Mouse (Mus musculus) hindbrain, embryonic 15.5 days (tissue): Measurements from ENCODE around the gene Dcaf8. TPM values are rescaled to one million over a fixed set of nuclear protein-coding genes. Genes with fewer than 3 reads are reported as not detected.
"Not testable (repeated sequence)": the region's sequence is repeated elsewhere in the genome, so short reads cannot be mapped to it uniquely, and the experiment has no call there.

ENCODE experiments used
- ATAC-seq: fragments of 200-750 bp; cut with Nextera tagmentation; 2 replicates; pipeline ENCODE4 v1.8.0; 2017; ENCODE audit warnings: low read depth, moderate number of reproducible peaks, moderate TSS enrichment; ENCODE audit not compliant: low FRiP score
- H3K27ac ChIP-seq: fragments of 300-500 bp; sonication (generic); replicated peaks from 2 replicates; pipeline ENCODE4 v1.5.1; 2015; ENCODE audit warnings: mild to moderate bottlenecking, inconsistent platforms
- H3K27me3 ChIP-seq: fragments of 300-500 bp; sonication (generic); 2 replicates; pipeline ENCODE4 v1.6.1; 2015; ENCODE audit warnings: control low read depth, inconsistent platforms
- H3K36me3 ChIP-seq: fragments of 300-500 bp; sonication (generic); 2 replicates; pipeline ENCODE4 v1.6.1; 2015; ENCODE audit warnings: control low read depth, inconsistent platforms
- H3K4me1 ChIP-seq: fragments of 300-500 bp; sonication (generic); replicated peaks from 2 replicates; pipeline ENCODE4 v1.6.1; 2015; ENCODE audit warnings: control low read depth, inconsistent platforms
- H3K4me2 ChIP-seq: fragments of 300-500 bp; sonication (generic); 2 replicates; pipeline ENCODE4 v1.6.1; 2015; ENCODE audit warnings: moderate library complexity, mild to moderate bottlenecking, inconsistent platforms
- H3K4me3 ChIP-seq: fragments of 300-500 bp; sonication (generic); 2 replicates; pipeline ENCODE4 v1.5.1; 2015; ENCODE audit warnings: mild to moderate bottlenecking, inconsistent platforms
- H3K9ac ChIP-seq: fragments of 300-500 bp; sonication (generic); 2 replicates; pipeline ENCODE4 v1.6.1; 2015; ENCODE audit warnings: inconsistent platforms
- H3K9me3 ChIP-seq: fragments of 300-500 bp; sonication (generic); 2 replicates; pipeline ENCODE4 v1.6.1; 2016; ENCODE audit warnings: control low read depth, inconsistent platforms
- WGBS: fragments of 180-500 bp; shearing (Covaris S2); methylation state at CpG from one replicate; pipeline ENCODE4 v1.1.7; 2015; 5-methylcytosine and 5-hydroxymethylcytosine counted together
- polyA plus RNA-seq: library from polyadenylated mRNA; unstranded; fragments of >200 nt; fragmentation: Nextera tagmentation; extraction: Ambion mirVana; gene quantifications from 2 replicates; pipeline ENCODE4 v1.2.1, GENCODE M21; 2015

Dcaf8 gene
- polyA plus RNA-seq, 1 experiment from 2014 or later: 84.6 TPM

- WGBS: 13% methylated on average over 2 of the region's 2 CpGs
- H3K4me2 ChIP-seq: no peak overlapping the region
- peak; percentile 82 for ATAC-seq
Observed at GRCm38 (mm10) chr1:172242401-172242800, 94.5 kb downstream of the Dcaf8 start.

GRCm38 (mm10) chr1:172243547-172244205, 95.8 kb downstream of the Dcaf8 start:
- no peak for ATAC-seq
- Histone ChIP-seq H3K9me3 (no peaks in the 10 kb centered on the region), H3K4me1 (no peaks in the 10 kb centered on the region), H3K4me3 (no peak overlapping the region), H3K27me3 (no peaks in the 10 kb centered on the region), H3K9ac (no peak overlapping the region), H3K36me3 (no peaks in the 10 kb centered on the region), H3K27ac (no peak overlapping the region), H3K4me2 (no peak overlapping the region)
- 31% methylated on average over 16 of the region's 16 CpGs for WGBS

More at GRCm38 (mm10) chr1:172242401-172242800, 94.5 kb downstream of the Dcaf8 start:
- H3K9me3 ChIP-seq: no peaks in the 10 kb centered on the region
- H3K27me3 ChIP-seq: no peaks in the 10 kb centered on the region
- H3K4me3 ChIP-seq: no peak overlapping the region
- no peak overlapping the region for H3K27ac ChIP-seq
- no peak overlapping the region for H3K9ac ChIP-seq
- no peaks in the 10 kb centered on the region for H3K4me1 ChIP-seq
- no peaks in the 10 kb centered on the region for H3K36me3 ChIP-seq

GRCm38 (mm10) chr1:172244645-172245044, 96.8 kb downstream of the Dcaf8 start:
- ATAC-seq, H3K4me1 ChIP-seq, H3K4me3 ChIP-seq, H3K27ac ChIP-seq, H3K9ac ChIP-seq, H3K27me3 ChIP-seq, H3K36me3 ChIP-seq, H3K9me3 ChIP-seq: not testable (repeated sequence)
- 0 out of 2 replicates have a peak overlapping the region, but pooled peaks have one; percentile 5 for H3K4me2 ChIP-seq
- whole genome bisulfite sequencing: 51% methylated on average over 23 of the region's 23 CpGs

Other genes with a start within 250 kb of the Dcaf8 start
- 0.19 and 0.26 TPM in 2 replicates for gene Slamf6, start 230.6 kb upstream of the Dcaf8 start, polyA plus RNA-seq
- 41.1 and 48.9 TPM in 2 replicates for gene Vangl2, start 119.6 kb upstream of the Dcaf8 start, polyA plus RNA-seq
- gene Nhlh1, start 90.5 kb upstream of the Dcaf8 start, polyA plus RNA-seq: 3.6 and 4.8 TPM in 2 replicates
- 183 and 190 TPM in 2 replicates for gene Copa, start 65.6 kb upstream of the Dcaf8 start, polyA plus RNA-seq
- gene Ncstn, start 65.3 kb upstream of the Dcaf8 start, polyA plus RNA-seq: 109 and 114 TPM in 2 replicates
- gene Pex19, start 21.3 kb upstream of the Dcaf8 start, polyA plus RNA-seq: 163 TPM in 2 replicates
- 454 and 489 TPM in 2 replicates for gene Pea15a, start 58.7 kb downstream of the Dcaf8 start, polyA plus RNA-seq
- 1.4 and 2.2 TPM in 2 replicates for gene Casq1, start 71.8 kb downstream of the Dcaf8 start, polyA plus RNA-seq
- gene Atp1a4, start 110.3 kb downstream of the Dcaf8 start, polyA plus RNA-seq: 0.05 and 0.06 TPM in 2 replicates
- gene Igsf8, start 113.6 kb downstream of the Dcaf8 start, polyA plus RNA-seq: 75.3 and 79.0 TPM in 2 replicates
- gene Atp1a2, start 150.0 kb downstream of the Dcaf8 start, polyA plus RNA-seq: 74.3 and 75.8 TPM in 2 replicates
- gene Kcnj9, start 181.2 kb downstream of the Dcaf8 start, polyA plus RNA-seq: 4.1 and 4.3 TPM in 2 replicates
- gene Kcnj10, start 193.1 kb downstream of the Dcaf8 start, polyA plus RNA-seq: 2.9 and 3.0 TPM in 2 replicates
- gene Pigm, start 228.5 kb downstream of the Dcaf8 start, polyA plus RNA-seq: 3.8 and 3.9 TPM in 2 replicates